Mouse (Mus musculus): Measurements from ENCODE around the gene Gng7. TPM values are rescaled to one million over a fixed set of nuclear protein-coding genes. Genes with fewer than 3 reads are reported as not detected.

The Gng7 gene
- polyA plus RNA-seq, 1 experiment from 2014 or later: 1.4 TPM

DNA sequence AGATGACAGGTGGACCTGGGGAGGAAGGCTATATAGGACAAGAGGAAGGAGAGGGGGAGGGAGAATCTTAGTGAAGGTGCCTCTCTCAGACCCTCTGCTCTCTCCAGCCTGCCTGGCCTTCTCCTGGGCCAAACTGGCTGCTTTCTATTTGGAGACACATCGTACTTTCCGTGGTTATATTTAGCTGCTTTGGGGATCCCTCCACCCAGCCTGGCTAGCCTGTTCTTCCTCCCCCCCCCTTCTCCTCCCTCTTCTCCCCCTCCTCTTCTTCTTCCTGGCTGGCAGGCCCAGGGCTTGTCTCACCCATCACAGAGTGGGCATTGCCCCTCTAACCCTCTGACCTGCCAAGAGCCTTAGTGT is 73.8 kb downstream of the Gng7 start:
- Histone ChIP-seq H3K9ac (peak overlapping the region; percentile 86), H3K9me3 (no peaks in the 10 kb centered on the region), H3K27me3 (replicated peaks) (0 out of 2 replicates have a peak, but pooled peaks cover 9% of the 10 kb centered on the region), H3K4me3 (peak overlapping the region; percentile 42; the same call in 1 of the 2 replicates), H3K4me1 (peaks cover 78% of the 10 kb centered on the region), H3K27ac (replicated peaks) (peak overlapping the region; percentile 99), H3K4me2 (peak overlapping the region; percentile 72), H3K36me3 (no peaks in the 10 kb centered on the region)
- 0 out of 2 replicates have a peak, but pooled peaks have one; percentile 3 for ATAC-seq (ENCODE audit: extremely low read depth, insufficient number of reproducible peaks, low FRiP score, low TSS enrichment)
- WGBS: 19% methylated on average over 2 of the region's 2 CpGs

DNA sequence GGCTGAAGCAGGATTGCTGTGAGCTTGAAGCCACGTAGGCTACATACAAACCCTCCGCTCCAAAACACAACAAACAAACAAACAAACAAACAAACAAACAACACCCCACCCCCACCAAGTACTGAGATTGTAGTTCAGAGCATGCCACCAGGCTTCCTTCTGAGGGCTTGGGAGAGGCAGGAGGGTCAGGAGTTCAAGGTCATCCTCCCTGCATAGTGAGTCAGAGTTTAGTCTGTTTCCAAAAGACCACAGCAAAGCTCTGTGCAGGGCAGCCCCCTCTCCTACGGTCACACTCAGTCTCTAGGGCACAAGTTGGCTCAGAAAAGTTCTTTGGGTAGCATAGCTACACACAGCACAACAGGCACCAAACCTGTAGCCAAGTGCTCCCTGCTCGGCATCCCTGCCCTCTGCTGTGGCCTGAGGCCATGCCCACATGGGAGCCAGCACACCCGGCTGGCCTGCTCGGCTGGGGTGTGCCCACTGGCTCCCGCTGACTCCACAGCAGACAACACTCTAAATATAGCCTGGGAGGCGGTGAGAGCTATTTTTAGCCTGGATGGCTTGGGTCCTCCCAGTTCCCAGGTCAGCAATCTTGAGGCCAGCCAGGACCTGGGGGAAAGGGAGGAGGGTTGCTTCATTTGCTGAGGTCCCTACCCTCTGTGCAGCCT is 74.3 kb downstream of the Gng7 start:
- peak overlapping the region; percentile 42 for H3K4me3 ChIP-seq
- peak; percentile 44 for ATAC-seq (ENCODE audit: extremely low read depth, insufficient number of reproducible peaks, low FRiP score, low TSS enrichment)
- peaks cover 83% of the 10 kb centered on the region for H3K4me1 ChIP-seq
- H3K9ac ChIP-seq: peak overlapping the region; percentile 86
- peak overlapping the region; percentile 72 for H3K4me2 ChIP-seq
- WGBS: 19% methylated on average over 8 of the region's 8 CpGs
- H3K27me3 ChIP-seq (replicated peaks): 0 out of 2 replicates have a peak, but pooled peaks cover 9% of the 10 kb centered on the region
- H3K36me3 ChIP-seq: no peaks in the 10 kb centered on the region
- H3K27ac ChIP-seq (replicated peaks): peak overlapping the region; percentile 99
- H3K9me3 ChIP-seq: no peaks in the 10 kb centered on the region

DNA sequence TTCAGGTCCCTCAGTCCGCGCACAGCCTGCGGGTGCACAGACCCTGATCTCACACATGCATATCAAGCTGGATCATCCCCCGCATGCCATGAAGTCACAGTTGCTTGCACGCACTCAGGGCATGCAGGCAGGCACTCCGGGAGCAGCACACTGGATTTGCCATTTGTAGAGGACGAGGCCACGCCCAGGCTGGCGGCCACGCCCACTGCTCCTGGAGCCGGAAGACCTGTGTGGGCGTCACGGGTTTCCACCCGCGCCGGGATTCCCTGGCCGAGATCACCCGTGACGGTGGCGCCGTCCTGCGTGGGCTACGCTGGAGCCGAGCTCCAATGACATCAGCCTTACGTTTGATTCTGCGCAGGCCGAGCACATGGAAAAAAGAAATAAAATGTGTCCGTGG is 75.1 kb downstream of the Gng7 start:
- peak overlapping the region; percentile 42 for H3K4me3 ChIP-seq
- no peaks in the 10 kb centered on the region for H3K36me3 ChIP-seq
- 3% methylated on average over 28 of the region's 28 CpGs for WGBS
- ATAC-seq (ENCODE audit: extremely low read depth, insufficient number of reproducible peaks, low FRiP score, low TSS enrichment): no peak
- peak overlapping the region; percentile 72 for H3K4me2 ChIP-seq
- H3K9me3 ChIP-seq: no peaks in the 10 kb centered on the region
- peaks cover 90% of the 10 kb centered on the region for H3K4me1 ChIP-seq
- H3K27me3 ChIP-seq (replicated peaks): peaks cover 10% of the 10 kb centered on the region
- peak overlapping the region; percentile 86 for H3K9ac ChIP-seq
- peak overlapping the region; percentile 99 for H3K27ac ChIP-seq (replicated peaks)

DNA sequence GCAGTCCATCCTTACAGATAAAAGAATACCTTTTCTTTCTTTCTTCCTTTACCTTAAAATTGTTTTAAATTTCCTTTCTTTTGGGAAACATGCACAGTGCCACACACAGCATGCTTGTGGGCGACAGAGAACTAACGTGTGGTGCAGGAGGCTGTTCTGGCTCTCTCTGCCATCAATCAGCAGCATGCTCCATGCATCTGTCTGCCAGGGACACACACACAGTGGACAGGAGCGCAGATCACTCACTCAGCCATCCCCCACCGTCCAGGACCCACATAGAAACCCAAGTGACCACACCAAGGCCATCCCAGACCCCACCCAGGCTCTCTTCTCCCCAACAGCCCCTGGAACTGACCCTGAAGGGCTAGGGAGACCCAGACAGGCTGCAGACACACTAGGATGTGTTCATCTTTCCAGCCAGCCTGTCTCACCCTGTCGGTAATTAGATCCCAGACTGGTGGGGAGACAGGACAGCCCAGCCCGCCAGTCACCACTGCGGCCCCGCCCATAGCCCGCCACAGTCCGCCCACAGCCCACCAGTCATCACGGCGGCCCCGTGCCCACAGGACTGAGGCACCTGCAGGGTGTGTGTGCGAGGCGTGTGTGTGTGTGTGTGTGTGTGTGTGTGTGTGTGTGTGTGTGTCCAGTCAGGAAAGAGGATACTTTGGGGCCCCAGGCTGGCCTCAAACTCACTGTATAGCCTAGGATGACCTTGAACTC is 75.8 kb downstream of the Gng7 start:
- Histone ChIP-seq H3K27me3 (replicated peaks) (peaks cover 17% of the 10 kb centered on the region), H3K4me2 (peak overlapping the region; percentile 72), H3K9ac (peak overlapping the region; percentile 86), H3K4me3 (peak overlapping the region; percentile 42), H3K4me1 (peaks cover 96% of the 10 kb centered on the region), H3K36me3 (no peaks in the 10 kb centered on the region), H3K9me3 (no peaks in the 10 kb centered on the region), H3K27ac (replicated peaks) (peak overlapping the region; percentile 99)
- ATAC-seq (ENCODE audit: extremely low read depth, insufficient number of reproducible peaks, low FRiP score, low TSS enrichment): 0 out of 2 replicates have a peak, but pooled peaks have one; percentile 15
- WGBS: 9% methylated on average over 15 of the region's 15 CpGs

DNA sequence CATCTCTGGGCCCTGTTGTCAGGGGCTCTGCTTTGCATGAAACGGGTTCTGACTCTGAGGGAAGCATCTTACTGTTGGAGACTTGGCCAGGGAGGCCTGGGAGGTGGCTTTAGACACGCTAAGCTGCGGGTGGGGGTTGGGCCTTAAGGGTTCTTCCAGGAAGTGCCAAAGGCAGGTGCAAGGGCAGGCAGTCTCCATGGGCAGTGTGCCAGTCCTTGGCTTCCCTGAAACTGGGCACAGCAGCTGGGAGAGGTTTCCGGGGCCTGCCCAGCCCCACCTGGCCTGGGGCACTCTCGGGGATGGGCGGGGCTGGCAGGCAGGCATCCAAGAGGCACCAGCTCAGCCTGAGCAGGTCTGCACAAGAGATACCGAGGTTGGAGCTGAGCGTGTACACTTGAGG is 77.1 kb downstream of the Gng7 start:
- Histone ChIP-seq H3K9me3 (no peaks in the 10 kb centered on the region), H3K9ac (peak overlapping the region; percentile 86), H3K27ac (replicated peaks) (peak overlapping the region; percentile 99), H3K27me3 (replicated peaks) (peaks cover 25% of the 10 kb centered on the region), H3K4me3 (no peak overlapping the region), H3K36me3 (no peaks in the 10 kb centered on the region), H3K4me1 (peaks cover 96% of the 10 kb centered on the region), H3K4me2 (peak overlapping the region; percentile 43)
- 21% methylated on average over 8 of the region's 8 CpGs for WGBS
- no peak for ATAC-seq (ENCODE audit: extremely low read depth, insufficient number of reproducible peaks, low FRiP score, low TSS enrichment)

DNA sequence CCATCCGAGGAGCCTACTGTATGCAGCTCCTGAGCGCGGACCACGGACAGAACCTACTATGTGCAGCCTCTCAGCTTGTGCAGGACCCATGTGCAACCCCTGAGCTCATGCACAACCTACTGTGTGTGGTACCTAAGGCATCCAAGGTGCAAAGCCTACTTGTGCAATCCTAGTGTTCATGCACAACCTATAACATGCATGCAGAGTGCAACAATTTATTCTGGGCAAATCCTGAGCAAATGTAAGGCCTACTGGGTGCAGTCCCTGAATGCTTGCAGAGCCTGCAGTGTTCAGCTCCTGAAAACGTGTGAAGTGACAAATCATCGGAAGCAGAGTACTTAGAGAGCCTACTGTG is 78.0 kb downstream of the Gng7 start:
- H3K9me3 ChIP-seq: no peaks in the 10 kb centered on the region
- no peak for ATAC-seq (ENCODE audit: extremely low read depth, insufficient number of reproducible peaks, low FRiP score, low TSS enrichment)
- peak overlapping the region; percentile 83 for H3K4me2 ChIP-seq
- peak overlapping the region; percentile 99 for H3K27ac ChIP-seq (replicated peaks)
- peaks cover 99% of the 10 kb centered on the region for H3K4me1 ChIP-seq
- peaks cover 26% of the 10 kb centered on the region for H3K27me3 ChIP-seq (replicated peaks)
- H3K36me3 ChIP-seq: peaks cover 1% of the 10 kb centered on the region; the same call in 1 of the 2 replicates
- H3K4me3 ChIP-seq: peak overlapping the region; percentile 57
- H3K9ac ChIP-seq: peak overlapping the region; percentile 86
- 9% methylated on average over 6 of the region's 6 CpGs for WGBS

DNA sequence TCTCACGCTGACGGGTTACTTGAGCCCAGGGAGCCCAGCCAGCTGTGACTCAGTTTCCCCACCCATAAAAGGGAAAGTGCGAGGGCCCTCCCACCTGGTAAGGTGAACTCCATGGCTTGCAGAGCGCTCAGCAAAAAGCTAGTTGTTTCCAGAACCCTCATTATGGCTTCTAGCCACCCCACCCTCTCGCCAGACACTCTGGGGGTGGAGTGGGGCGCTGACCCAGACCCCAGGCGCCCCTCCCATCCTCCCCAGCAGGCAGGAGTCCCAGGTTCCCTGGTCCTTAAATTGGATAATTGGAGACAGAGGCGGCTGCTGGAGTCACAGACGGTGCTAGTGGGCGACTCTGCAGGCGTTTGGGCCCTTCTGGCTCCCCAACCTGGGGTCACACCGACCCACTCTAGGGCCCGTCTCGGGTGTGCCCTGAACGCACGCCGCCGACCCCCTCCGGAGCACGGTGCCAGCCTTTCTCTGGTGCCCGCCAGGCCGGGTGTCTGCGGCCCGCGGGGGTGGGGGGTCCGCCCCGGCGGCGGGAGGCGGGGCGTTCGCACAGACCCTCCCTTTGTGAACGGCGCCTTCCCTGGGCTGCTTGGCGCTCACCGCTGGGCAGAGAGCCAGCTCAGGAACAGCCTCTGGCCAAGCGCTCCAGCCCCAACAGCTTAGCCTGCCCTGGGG is 78.5 kb downstream of the Gng7 start:
- no peaks in the 10 kb centered on the region for H3K9me3 ChIP-seq

DNA sequence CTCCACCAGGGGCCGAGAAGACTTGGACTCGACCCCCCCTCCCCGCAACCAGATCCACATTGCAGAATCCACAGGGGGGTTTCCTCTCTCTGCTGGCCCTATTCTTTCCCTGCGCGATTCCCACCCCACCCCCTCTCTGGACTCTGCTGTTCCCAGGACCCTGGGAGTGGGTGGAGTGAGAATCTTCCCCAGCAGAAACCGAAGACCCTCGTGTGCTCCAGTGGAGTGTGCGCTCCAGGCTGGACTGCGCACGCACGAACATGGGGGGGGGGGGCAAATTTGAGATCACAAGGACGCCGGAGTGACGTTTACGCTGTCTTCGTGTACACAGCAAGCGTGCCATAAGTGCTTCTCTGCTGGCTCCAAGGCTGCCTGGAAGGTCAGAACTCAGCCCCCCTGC is 79.0 kb downstream of the Gng7 start:
- Histone ChIP-seq H3K36me3 (peaks cover 3% of the 10 kb centered on the region; the same call in 1 of the 2 replicates), H3K4me1 (peaks cover 99% of the 10 kb centered on the region), H3K4me2 (peak overlapping the region; percentile 83), H3K9ac (peak overlapping the region; percentile 86), H3K27ac (replicated peaks) (peak overlapping the region; percentile 99), H3K4me3 (peak overlapping the region; percentile 57), H3K27me3 (replicated peaks) (peaks cover 33% of the 10 kb centered on the region), H3K9me3 (no peaks in the 10 kb centered on the region)
- 11% methylated on average over 17 of the region's 17 CpGs for WGBS
- no peak for ATAC-seq (ENCODE audit: extremely low read depth, insufficient number of reproducible peaks, low FRiP score, low TSS enrichment)

More for the DNA sequence above, 78.5 kb downstream of the Gng7 start:
- peaks cover 3% of the 10 kb centered on the region; the same call in 1 of the 2 replicates for H3K36me3 ChIP-seq
- H3K9ac ChIP-seq: peak overlapping the region; percentile 86
- WGBS: 1% methylated on average over 37 of the region's 37 CpGs
- peak overlapping the region; percentile 99 for H3K27ac ChIP-seq (replicated peaks)
- H3K4me1 ChIP-seq: peaks cover 99% of the 10 kb centered on the region
- H3K4me2 ChIP-seq: peak overlapping the region; percentile 83
- ATAC-seq (ENCODE audit: extremely low read depth, insufficient number of reproducible peaks, low FRiP score, low TSS enrichment): peak; percentile 25
- H3K27me3 ChIP-seq (replicated peaks): peaks cover 29% of the 10 kb centered on the region
- peak overlapping the region; percentile 57 for H3K4me3 ChIP-seq

DNA sequence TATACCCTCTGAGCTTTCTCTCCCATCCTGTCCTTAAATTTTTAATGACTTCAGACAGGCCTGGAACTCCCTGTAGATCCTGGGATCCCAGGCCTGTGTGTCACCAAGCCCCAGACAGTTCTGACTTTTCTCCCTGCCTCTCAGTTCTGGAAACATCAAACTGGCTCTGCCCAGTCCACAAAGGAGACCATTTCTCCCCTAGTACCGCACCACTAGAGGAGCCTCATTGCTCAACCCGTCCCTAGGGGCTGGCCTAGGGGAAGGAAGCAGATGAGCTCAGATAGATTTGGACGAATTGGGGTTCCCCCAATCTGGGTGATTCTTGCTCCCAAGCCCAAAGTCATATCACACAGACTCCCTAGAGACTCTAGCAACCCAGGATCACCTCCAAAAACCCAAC is 79.5 kb downstream of the Gng7 start:
- Histone ChIP-seq H3K27me3 (replicated peaks) (peaks cover 33% of the 10 kb centered on the region), H3K27ac (replicated peaks) (peak overlapping the region; percentile 53), H3K4me2 (peak overlapping the region; percentile 83), H3K4me3 (peak overlapping the region; percentile 57; the same call in 1 of the 2 replicates), H3K4me1 (peaks cover 99% of the 10 kb centered on the region), H3K9ac (peak overlapping the region; percentile 86), H3K9me3 (no peaks in the 10 kb centered on the region), H3K36me3 (peaks cover 3% of the 10 kb centered on the region; the same call in 1 of the 2 replicates)
- ATAC-seq (ENCODE audit: extremely low read depth, insufficient number of reproducible peaks, low FRiP score, low TSS enrichment): no peak
- WGBS: 27% methylated on average over 3 of the region's 3 CpGs

DNA sequence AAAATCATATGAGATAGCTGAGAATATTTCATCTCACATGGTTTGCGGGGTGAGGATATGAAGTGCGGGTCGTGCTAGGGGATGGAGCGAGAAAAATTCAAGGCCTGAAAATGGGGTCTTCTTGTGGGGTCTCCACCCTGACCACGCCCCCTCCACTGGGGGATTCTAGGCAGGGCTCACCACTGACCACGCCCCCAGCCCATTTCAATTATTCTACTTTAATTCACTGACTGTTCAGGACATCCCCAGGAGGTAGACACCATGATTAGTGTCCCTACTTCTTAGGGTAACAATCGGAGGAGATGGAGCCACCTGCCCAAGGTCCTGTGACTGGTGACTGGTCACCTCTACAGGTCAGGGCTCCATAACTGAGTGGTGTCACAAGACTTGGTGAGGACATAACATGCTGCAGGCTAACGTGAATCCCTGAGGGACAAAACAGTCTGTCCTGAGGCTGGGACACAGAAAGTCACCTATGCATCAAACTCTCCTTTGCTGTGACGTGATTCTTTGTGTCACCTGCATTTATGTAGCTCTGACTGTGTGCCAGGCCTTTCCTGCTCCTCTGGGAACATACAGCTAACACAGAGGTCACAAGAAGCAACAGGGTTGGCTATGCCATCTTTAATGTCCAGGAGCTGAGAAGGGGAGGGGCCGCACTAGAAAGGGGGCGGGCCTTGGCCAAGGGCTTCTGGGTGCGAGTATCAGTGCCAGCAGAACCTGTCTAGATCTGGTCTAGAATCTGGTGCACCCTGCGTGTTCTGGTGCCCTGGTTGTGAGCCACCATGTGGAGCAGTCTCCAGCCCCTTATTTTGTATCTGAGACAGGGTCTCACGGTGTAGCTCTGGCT is 80.4 kb downstream of the Gng7 start:
- Histone ChIP-seq H3K9ac (no peak overlapping the region), H3K27me3 (replicated peaks) (peaks cover 33% of the 10 kb centered on the region), H3K4me2 (peak overlapping the region; percentile 78), H3K36me3 (peaks cover 3% of the 10 kb centered on the region; the same call in 1 of the 2 replicates), H3K27ac (replicated peaks) (peak overlapping the region; percentile 53), H3K4me3 (no peak overlapping the region), H3K4me1 (peaks cover 92% of the 10 kb centered on the region), H3K9me3 (no peaks in the 10 kb centered on the region)
- 48% methylated on average over 14 of the region's 14 CpGs for WGBS
- ATAC-seq (ENCODE audit: extremely low read depth, insufficient number of reproducible peaks, low FRiP score, low TSS enrichment): no peak
